Mouse (Mus musculus): ENCODE results near the gene Gm3187.
"Not testable (repeated sequence)": the region's sequence is repeated elsewhere in the genome, so short reads cannot be mapped to it uniquely, and the experiment has no call there.

Gene Gm3187

DNA sequence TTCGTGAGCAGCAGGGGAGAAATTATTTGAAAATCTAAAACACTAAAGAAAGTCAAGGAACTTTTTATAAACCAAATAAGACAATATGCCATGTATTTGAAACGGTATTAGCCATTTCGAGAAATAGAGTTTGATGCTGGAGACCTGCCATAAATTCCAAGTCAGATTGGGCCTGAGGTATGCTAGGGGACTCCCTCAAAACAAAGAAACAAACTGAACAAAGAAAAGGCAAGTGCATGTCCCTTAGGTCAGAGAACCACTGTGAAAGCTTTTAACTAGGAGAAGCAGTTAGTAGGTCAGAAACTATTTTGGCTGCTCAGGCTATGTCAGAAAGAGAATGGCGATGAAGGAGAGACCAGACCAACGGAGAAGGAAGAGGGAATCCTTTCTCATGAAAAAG, at the start of gene Gm3187:
Gm3187 (plus strand) TSS at position 301 of the 400 bp plus-strand sequence.
- not testable (repeated sequence) for DNase-seq (ENCODE audit: low spot score)

DNA sequence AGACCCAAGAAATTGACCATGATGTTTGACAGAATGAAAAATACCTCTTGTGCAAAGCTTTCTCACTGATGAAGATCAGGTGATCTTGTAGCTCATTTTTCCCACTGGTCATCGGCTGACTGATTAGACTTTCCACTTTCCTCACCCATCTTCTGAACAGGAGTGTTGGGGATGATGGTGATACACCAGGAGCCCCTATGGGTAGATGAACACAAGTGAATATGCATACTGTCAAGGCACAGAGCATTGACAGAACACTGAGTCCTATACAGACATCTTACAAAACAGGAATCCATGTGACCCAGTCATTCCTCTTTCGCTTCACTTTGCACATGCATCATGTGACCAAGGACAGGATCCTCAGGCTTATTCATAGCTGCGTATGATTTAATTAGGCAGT, 28.6 kb upstream of the Gm3187 start, which contains the start of gene Gm3194:
Gm3194 (minus strand) TSS at position 101 of the 400 bp plus-strand sequence.
- DNase-seq (ENCODE audit: low spot score), result not testable (repeated sequence)

DNA sequence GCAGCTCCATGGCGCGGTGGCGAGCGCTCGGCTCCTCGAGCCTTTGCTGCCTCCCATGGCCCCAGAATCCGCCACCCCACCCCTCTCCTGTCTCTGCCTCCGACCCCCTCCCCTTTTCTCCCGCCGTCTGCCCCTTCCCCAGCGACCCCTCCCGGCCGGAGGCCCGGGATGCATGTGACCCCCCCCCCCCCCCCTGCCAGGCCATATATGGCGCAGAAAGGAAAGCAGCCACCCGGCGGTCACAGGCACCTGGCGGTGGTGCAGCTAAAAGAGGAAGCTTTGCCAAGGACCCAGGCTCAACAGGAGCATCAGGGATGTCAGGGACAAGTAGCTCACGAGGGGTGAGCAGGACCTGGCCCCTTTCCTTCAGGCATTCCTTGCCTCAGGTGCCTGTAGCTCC, 23.5 kb upstream of the Gm3187 start:
- not testable (repeated sequence) for DNase-seq (ENCODE audit: low spot score)

DNA sequence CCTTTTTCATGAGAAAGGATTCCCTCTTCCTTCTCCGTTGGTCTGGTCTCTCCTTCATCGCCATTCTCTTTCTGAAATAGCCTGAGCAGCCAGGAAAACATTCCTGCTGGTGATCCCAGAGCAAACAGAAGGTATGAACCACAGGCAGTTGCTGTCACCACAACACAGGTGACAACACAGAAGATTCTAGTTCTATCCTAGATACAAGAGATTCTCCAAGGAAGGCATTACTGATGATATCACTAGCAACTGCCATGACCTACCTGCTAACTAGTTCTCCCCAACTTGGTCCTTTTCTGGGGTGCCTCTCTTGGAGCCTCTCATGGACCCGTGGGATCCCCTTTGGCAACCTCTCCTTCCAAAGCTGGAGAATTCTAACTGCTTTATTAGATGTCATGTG, 6.3 kb upstream of the Gm3187 start, which contains the start of gene Gm8246:
Gm8246 (minus strand) TSS at position 101 of the 400 bp plus-strand sequence.
- DNase-seq (ENCODE audit: low spot score), result not testable (repeated sequence)

DNA sequence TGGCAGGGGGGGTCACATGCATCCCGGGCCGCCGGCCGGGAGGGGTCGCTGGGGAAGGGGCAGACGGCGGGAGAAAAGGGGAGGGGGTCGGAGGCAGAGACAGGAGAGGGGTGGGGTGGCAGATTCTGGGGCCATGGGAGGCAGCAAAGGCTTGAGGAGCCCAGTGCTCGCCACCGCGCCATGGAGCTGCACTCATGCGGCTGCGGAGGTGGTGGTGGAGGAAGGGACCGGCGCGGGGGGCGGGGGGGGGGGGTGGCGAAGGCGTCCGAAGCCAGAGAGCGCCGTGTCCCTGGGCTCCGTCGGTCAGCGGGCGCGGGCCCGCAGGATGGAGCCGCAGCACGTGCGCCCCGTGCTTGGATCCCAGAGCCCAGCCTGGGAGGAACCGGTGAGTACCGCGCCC, 17.4 kb downstream of the Gm3187 start, which contains the start of gene Gm3488:
Gm3488 (plus strand) TSS at position 301 of the 400 bp plus-strand sequence.
- DNase-seq (ENCODE audit: low spot score), result not testable (repeated sequence)

DNA sequence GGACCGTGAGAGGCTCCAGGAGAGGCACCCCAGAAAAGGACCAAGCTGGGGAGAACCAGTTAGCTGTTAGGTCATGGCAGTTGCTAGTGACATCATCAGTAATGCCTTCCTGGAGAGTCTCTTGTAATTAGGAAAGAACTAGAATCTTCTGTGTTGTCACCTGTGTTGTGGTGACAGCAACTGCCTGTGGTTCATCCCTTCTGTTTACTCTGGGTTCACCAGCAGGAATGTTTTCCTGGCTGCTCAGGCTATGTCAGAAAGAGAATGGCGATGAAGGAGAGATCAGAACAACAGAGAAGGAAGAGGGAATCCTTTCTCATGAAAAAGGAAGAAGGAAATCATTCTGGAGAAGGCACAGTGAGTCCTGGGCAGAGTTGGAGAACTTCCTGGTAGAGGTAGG, 54.2 kb downstream of the Gm3187 start, which contains the start of gene Gm3532:
Gm3532 (plus strand) TSS at position 301 of the 400 bp plus-strand sequence.
- not testable (repeated sequence) for DNase-seq (ENCODE audit: low spot score)
